Mouse (Mus musculus): ENCODE measurements around the gene Mepe. TPM values are rescaled to one million over a fixed set of nuclear protein-coding genes. Genes with fewer than 3 reads are reported as not detected.

Gene Mepe
- total RNA-seq (2023; ENCODE audit: inconsistent age): not detected in 4 replicates

DNA sequence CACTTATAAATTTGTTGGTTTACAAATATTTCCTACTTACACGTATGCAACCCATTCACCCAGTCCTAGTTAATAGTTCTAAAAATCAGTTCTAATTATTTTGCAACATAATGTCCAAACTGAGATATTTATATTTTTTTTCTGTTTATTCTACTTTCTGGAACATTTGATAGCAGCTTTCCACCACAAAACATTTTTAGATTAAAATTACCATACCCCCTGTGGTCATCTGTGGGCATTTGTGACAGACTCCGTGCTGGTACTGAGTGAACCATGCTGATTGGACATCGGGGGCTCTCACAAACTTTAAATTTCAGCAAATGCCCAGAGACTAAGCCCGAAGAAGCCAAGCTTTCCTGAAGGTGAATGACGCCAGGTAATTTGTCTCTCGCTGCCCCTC, at the start of gene Mepe:
Gene Mepe (plus strand): TSS at position 301 of the 400 bp plus-strand sequence.

DNA sequence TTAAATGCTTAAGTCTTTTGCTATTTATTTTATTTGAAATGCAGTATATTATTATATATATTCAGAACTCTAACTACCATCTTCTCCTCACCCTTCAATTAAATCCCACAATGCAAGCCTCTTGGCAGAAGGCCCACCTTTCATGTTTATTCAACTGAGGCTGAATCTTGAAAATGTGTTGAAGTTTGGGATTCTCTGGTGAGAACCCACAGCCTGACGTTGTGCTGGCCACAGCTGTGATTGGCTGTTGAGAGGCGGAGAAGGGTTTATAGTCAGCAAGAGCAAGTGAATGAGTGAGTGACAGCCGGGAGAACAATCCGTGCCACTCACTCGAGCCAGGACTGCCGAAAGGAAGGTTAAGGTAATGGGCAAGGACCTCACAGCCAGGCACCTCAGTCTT, 26.1 kb upstream of the Mepe start, which contains the start of gene Ibsp:
Gene Ibsp (plus strand): TSS at position 178 of the 400 bp plus-strand sequence.

Other genes with a start within 250 kb of the Mepe start
- not detected in 4 replicates for gene Gm17660, start 247.7 kb upstream of the Mepe start, total RNA-seq (2023; ENCODE audit: inconsistent age)
- gene Sparcl1, start 211.6 kb upstream of the Mepe start, total RNA-seq (2023; ENCODE audit: inconsistent age): not detected in 4 replicates
- not detected in 4 replicates for gene Dspp, start 154.6 kb upstream of the Mepe start, total RNA-seq (2023; ENCODE audit: inconsistent age)
- gene Dmp1, start 122.7 kb upstream of the Mepe start, total RNA-seq (2023; ENCODE audit: inconsistent age): not detected in 4 replicates
- gene Ibsp, start 26.2 kb upstream of the Mepe start, total RNA-seq (2023; ENCODE audit: inconsistent age): not detected in 4 replicates
- 0.69 to 1.1 TPM (median 0.81 TPM) in 4 replicates for gene Spp1, start 109.8 kb downstream of the Mepe start, total RNA-seq (2023; ENCODE audit: inconsistent age)
- not detected in 4 replicates for gene Pkd2, start 134.1 kb downstream of the Mepe start, total RNA-seq (2023; ENCODE audit: inconsistent age)
- gene BC005561, start 183.0 kb downstream of the Mepe start, total RNA-seq (2023; ENCODE audit: inconsistent age): 14.1 to 17.8 TPM (median 17.1 TPM) in 4 replicates

Data from B cell, adult (primary cell).